Mouse (Mus musculus): ENCODE results near the gene Pard3. TPM values are rescaled to one million over a fixed set of nuclear protein-coding genes. Genes with fewer than 3 reads are reported as not detected.

Gene Pard3
- polyA plus RNA-seq, 1 experiment = 11.3 TPM

- Histone ChIP-seq H3K27ac (ENCODE audit: insufficient read depth, low read length) (no peak overlapping the region), H3K4me1 (ENCODE audit: control insufficient read depth, insufficient read depth, low read length) (no peaks in the 10 kb centered on the region; the same call in 1 of the 2 replicates), H3K4me3 (ENCODE audit: insufficient read depth, low read length) (no peak overlapping the region)
- TF ChIP-seq CTCF (IDR thresholded peaks at IDR 0.05; ENCODE audit: extremely low read depth, insufficient read depth, low read length) (no peak), POLR2A (IDR thresholded peaks at IDR 0.05; ENCODE audit: extremely low read depth, insufficient read depth, low read length) (no peak)
Observed at GRCm38 (mm10) chr8:127325749-127326148, 262.1 kb downstream of the Pard3 start.

GRCm38 (mm10) chr8:127330258-127331187 lies 266.8 kb downstream of the Pard3 start:
- TF ChIP-seq CTCF (IDR thresholded peaks at IDR 0.05; ENCODE audit: extremely low read depth, insufficient read depth, low read length) = no peak
- no peak for TF ChIP-seq POLR2A (IDR thresholded peaks at IDR 0.05; ENCODE audit: extremely low read depth, insufficient read depth, low read length)
- Histone ChIP-seq H3K4me3 (ENCODE audit: insufficient read depth, low read length) (no peak overlapping the region), H3K27ac (ENCODE audit: insufficient read depth, low read length) (no peak overlapping the region), H3K4me1 (ENCODE audit: control insufficient read depth, insufficient read depth, low read length) (no peaks in the 10 kb centered on the region; the same call in 1 of the 2 replicates)

- TF ChIP-seq CTCF (IDR thresholded peaks at IDR 0.05; ENCODE audit: extremely low read depth, insufficient read depth, low read length) = peak; percentile 85
- TF ChIP-seq POLR2A (IDR thresholded peaks at IDR 0.05; ENCODE audit: extremely low read depth, insufficient read depth, low read length) = no peak
- H3K4me1 ChIP-seq (ENCODE audit: control insufficient read depth, insufficient read depth, low read length) = peaks cover 2% of the 10 kb centered on the region; the same call in 1 of the 2 replicates
- no peak overlapping the region for H3K27ac ChIP-seq (ENCODE audit: insufficient read depth, low read length)
- H3K4me3 ChIP-seq (ENCODE audit: insufficient read depth, low read length) = no peak overlapping the region
Observed at GRCm38 (mm10) chr8:127331751-127332150, 268.1 kb downstream of the Pard3 start.

GRCm38 (mm10) chr8:127335216-127335615 lies 271.5 kb downstream of the Pard3 start:
- no peak overlapping the region for H3K4me3 ChIP-seq (ENCODE audit: insufficient read depth, low read length)
- H3K27ac ChIP-seq (ENCODE audit: insufficient read depth, low read length) = no peak overlapping the region
- TF ChIP-seq CTCF (IDR thresholded peaks at IDR 0.05; ENCODE audit: extremely low read depth, insufficient read depth, low read length) = no peak
- TF ChIP-seq POLR2A (IDR thresholded peaks at IDR 0.05; ENCODE audit: extremely low read depth, insufficient read depth, low read length) = no peak
- peaks cover 2% of the 10 kb centered on the region; the same call in 1 of the 2 replicates for H3K4me1 ChIP-seq (ENCODE audit: control insufficient read depth, insufficient read depth, low read length)

GRCm38 (mm10) chr8:127338183-127338582 lies 274.5 kb downstream of the Pard3 start:
- TF ChIP-seq CTCF (IDR thresholded peaks at IDR 0.05; ENCODE audit: extremely low read depth, insufficient read depth, low read length) (no peak), POLR2A (IDR thresholded peaks at IDR 0.05; ENCODE audit: extremely low read depth, insufficient read depth, low read length) (no peak)
- no peak overlapping the region for H3K4me3 ChIP-seq (ENCODE audit: insufficient read depth, low read length)
- H3K27ac ChIP-seq (ENCODE audit: insufficient read depth, low read length) = no peak overlapping the region
- peaks cover 2% of the 10 kb centered on the region; the same call in 1 of the 2 replicates for H3K4me1 ChIP-seq (ENCODE audit: control insufficient read depth, insufficient read depth, low read length)

GRCm38 (mm10) chr8:127341046-127341445 lies 277.4 kb downstream of the Pard3 start:
- TF ChIP-seq CTCF (IDR thresholded peaks at IDR 0.05; ENCODE audit: extremely low read depth, insufficient read depth, low read length) = no peak
- TF ChIP-seq POLR2A (IDR thresholded peaks at IDR 0.05; ENCODE audit: extremely low read depth, insufficient read depth, low read length) = no peak
- H3K4me3 ChIP-seq (ENCODE audit: insufficient read depth, low read length) = no peak overlapping the region

GRCm38 (mm10) chr8:127343115-127343514 lies 279.4 kb downstream of the Pard3 start:
- Histone ChIP-seq H3K4me1 (ENCODE audit: control insufficient read depth, insufficient read depth, low read length) (peaks cover 2% of the 10 kb centered on the region; the same call in 1 of the 2 replicates), H3K4me3 (ENCODE audit: insufficient read depth, low read length) (no peak overlapping the region), H3K27ac (ENCODE audit: insufficient read depth, low read length) (no peak overlapping the region)
- no peak for TF ChIP-seq POLR2A (IDR thresholded peaks at IDR 0.05; ENCODE audit: extremely low read depth, insufficient read depth, low read length)

More at GRCm38 (mm10) chr8:127341046-127341445, 277.4 kb downstream of the Pard3 start:
- Histone ChIP-seq H3K27ac (ENCODE audit: insufficient read depth, low read length) (no peak overlapping the region), H3K4me1 (ENCODE audit: control insufficient read depth, insufficient read depth, low read length) (peaks cover under 1% of the 10 kb centered on the region; the same call in 1 of the 2 replicates)

- peaks cover 3% of the 10 kb centered on the region; the same call in 1 of the 2 replicates for H3K4me1 ChIP-seq (ENCODE audit: control insufficient read depth, insufficient read depth, low read length)
- TF ChIP-seq POLR2A (IDR thresholded peaks at IDR 0.05; ENCODE audit: extremely low read depth, insufficient read depth, low read length) (no peak), CTCF (IDR thresholded peaks at IDR 0.05; ENCODE audit: extremely low read depth, insufficient read depth, low read length) (no peak)
- no peak overlapping the region for H3K27ac ChIP-seq (ENCODE audit: insufficient read depth, low read length)
- no peak overlapping the region for H3K4me3 ChIP-seq (ENCODE audit: insufficient read depth, low read length)
Observed at GRCm38 (mm10) chr8:127344421-127344820, 280.7 kb downstream of the Pard3 start.

GRCm38 (mm10) chr8:127345912-127346423 lies 282.3 kb downstream of the Pard3 start:
- Histone ChIP-seq H3K4me3 (ENCODE audit: insufficient read depth, low read length) (no peak overlapping the region), H3K4me1 (ENCODE audit: control insufficient read depth, insufficient read depth, low read length) (peaks cover 3% of the 10 kb centered on the region; the same call in 1 of the 2 replicates), H3K27ac (ENCODE audit: insufficient read depth, low read length) (no peak overlapping the region)
- TF ChIP-seq POLR2A (IDR thresholded peaks at IDR 0.05; ENCODE audit: extremely low read depth, insufficient read depth, low read length) = no peak
